Mouse (Mus musculus) embryonic facial prominence, embryonic 10.5 days (tissue): ENCODE results near the gene Cabp2. TPM values are rescaled to one million over a fixed set of nuclear protein-coding genes. Genes with fewer than 3 reads are reported as not detected.

ENCODE experiments used
- DNase-seq: peaks from one replicate; pipeline ENCODE4 v3.0.0-alpha.2; 2017; ENCODE audit warnings: low spot score
- H3K27ac ChIP-seq: fragments of 300-500 bp; sonication (generic); replicated peaks from 2 replicates; pipeline ENCODE4 v1.5.1; 2016; ENCODE audit warnings: mild to moderate bottlenecking
- H3K27me3 ChIP-seq: fragments of 300-500 bp; sonication (generic); replicated peaks from 2 replicates; pipeline ENCODE4 v1.6.1; 2016; ENCODE audit warnings: low read depth, mild to moderate bottlenecking; ENCODE audit not compliant: poor library complexity, severe bottlenecking
- H3K36me3 ChIP-seq: fragments of 300-500 bp; sonication (generic); replicated peaks from 2 replicates; pipeline ENCODE4 v1.6.1; 2016; ENCODE audit warnings: mild to moderate bottlenecking, moderate library complexity
- H3K4me1 ChIP-seq: fragments of 300-500 bp; sonication (generic); 2 replicates; pipeline ENCODE4 v1.6.1; 2016
- H3K4me3 ChIP-seq: fragments of 300-500 bp; sonication (generic); 2 replicates; pipeline ENCODE4 v1.5.1; 2016; ENCODE audit warnings: mild to moderate bottlenecking, moderate library complexity
- H3K9me3 ChIP-seq: fragments of 300-500 bp; sonication (generic); 2 replicates; pipeline ENCODE4 v1.6.1; 2016; ENCODE audit warnings: mild to moderate bottlenecking
- WGBS: fragments of 180-500 bp; shearing (Covaris S2); methylation state at CpG from one replicate; pipeline ENCODE4 v1.1.7; 2016; 5-methylcytosine and 5-hydroxymethylcytosine counted together
- polyA plus RNA-seq: library from polyadenylated mRNA; unstranded; fragments of >200 nt; fragmentation: Nextera tagmentation; extraction: Ambion mirVana; gene quantifications from 2 replicates; pipeline ENCODE4 v1.2.1, GENCODE M21; 2016

The Cabp2 gene
- polyA plus RNA-seq, 1 experiment from 2014 or later = not detected

- DNase-seq = no peak
- Histone ChIP-seq H3K27me3 (no peaks in the 10 kb centered on the region), H3K9me3 (no peaks in the 10 kb centered on the region), H3K4me1 (peaks cover 6% of the 10 kb centered on the region; the same call in 1 of the 2 replicates), H3K4me3 (no peak overlapping the region), H3K27ac (no peak overlapping the region), H3K36me3 (no peaks in the 10 kb centered on the region)
- WGBS = 93% methylated on average over 6 of the region's 6 CpGs
Observed at GRCm38 (mm10) chr19:4071406-4071805, 10.0 kb upstream of the Cabp2 start.

- Histone ChIP-seq H3K36me3 (no peaks in the 10 kb centered on the region), H3K27me3 (no peaks in the 10 kb centered on the region), H3K9me3 (no peaks in the 10 kb centered on the region), H3K4me3 (no peak overlapping the region), H3K4me1 (peaks cover 6% of the 10 kb centered on the region; the same call in 1 of the 2 replicates), H3K27ac (no peak overlapping the region)
- 84% methylated on average over 6 of the region's 6 CpGs for WGBS
- no peak for DNase-seq
Observed at GRCm38 (mm10) chr19:4072706-4073424, 8.5 kb upstream of the Cabp2 start.

- H3K4me3 ChIP-seq = no peak overlapping the region
- H3K9me3 ChIP-seq = no peaks in the 10 kb centered on the region
- H3K27me3 ChIP-seq = no peaks in the 10 kb centered on the region
- peaks cover 3% of the 10 kb centered on the region; the same call in 1 of the 2 replicates for H3K4me1 ChIP-seq
- 81% methylated on average over 1 of the region's 1 CpGs for WGBS
- H3K27ac ChIP-seq = no peak overlapping the region
- H3K36me3 ChIP-seq = no peaks in the 10 kb centered on the region
- no peak for DNase-seq
Observed at GRCm38 (mm10) chr19:4075531-4075930, 5.8 kb upstream of the Cabp2 start.

- no peaks in the 10 kb centered on the region for H3K36me3 ChIP-seq
- no peaks in the 10 kb centered on the region for H3K9me3 ChIP-seq
- WGBS = 87% methylated on average over 1 of the region's 1 CpGs
- H3K27ac ChIP-seq = no peak overlapping the region
- peaks cover 6% of the 10 kb centered on the region for H3K4me1 ChIP-seq
- no peak for DNase-seq
- H3K4me3 ChIP-seq = no peak overlapping the region
- peaks cover 16% of the 10 kb centered on the region for H3K27me3 ChIP-seq
Observed at GRCm38 (mm10) chr19:4079594-4079993, 1.8 kb upstream of the Cabp2 start.

- Histone ChIP-seq H3K9me3 (no peaks in the 10 kb centered on the region), H3K4me3 (no peak overlapping the region), H3K4me1 (peaks cover 6% of the 10 kb centered on the region), H3K36me3 (no peaks in the 10 kb centered on the region), H3K27ac (no peak overlapping the region), H3K27me3 (peaks cover 16% of the 10 kb centered on the region)
- WGBS = 67% methylated on average over 8 of the region's 8 CpGs
- DNase-seq = no peak
Observed at GRCm38 (mm10) chr19:4080511-4081009, 818 bp upstream of the Cabp2 start.

- Histone ChIP-seq H3K9me3 (no peaks in the 10 kb centered on the region), H3K27me3 (peaks cover 16% of the 10 kb centered on the region), H3K27ac (no peak overlapping the region), H3K4me1 (peaks cover 6% of the 10 kb centered on the region), H3K4me3 (no peak overlapping the region), H3K36me3 (no peaks in the 10 kb centered on the region)
- DNase-seq = no peak
- WGBS = 83% methylated on average over 11 of the region's 11 CpGs
Observed at GRCm38 (mm10) chr19:4082219-4082965, 1.0 kb downstream of the Cabp2 start.

GRCm38 (mm10) chr19:4083316-4083715 is 1.9 kb downstream of the Cabp2 start:
- H3K4me3 ChIP-seq = no peak overlapping the region
- 76% methylated on average over 7 of the region's 7 CpGs for WGBS

GRCm38 (mm10) chr19:4083826-4084225 is 2.4 kb downstream of the Cabp2 start:
- H3K27ac ChIP-seq = no peak overlapping the region
- 27% methylated on average over 8 of the region's 8 CpGs for WGBS

More at GRCm38 (mm10) chr19:4083316-4083715, 1.9 kb downstream of the Cabp2 start:
- Histone ChIP-seq H3K27me3 (peaks cover 16% of the 10 kb centered on the region), H3K9me3 (no peaks in the 10 kb centered on the region), H3K27ac (no peak overlapping the region), H3K36me3 (no peaks in the 10 kb centered on the region), H3K4me1 (peaks cover 6% of the 10 kb centered on the region)
- no peak for DNase-seq

GRCm38 (mm10) chr19:4084984-4085383 is 3.6 kb downstream of the Cabp2 start:
- Histone ChIP-seq H3K4me3 (no peak overlapping the region), H3K27me3 (peaks cover 16% of the 10 kb centered on the region), H3K4me1 (peaks cover 6% of the 10 kb centered on the region), H3K9me3 (no peaks in the 10 kb centered on the region), H3K27ac (no peak overlapping the region), H3K36me3 (no peaks in the 10 kb centered on the region)
- no peak for DNase-seq
- WGBS = 90% methylated on average over 1 of the region's 1 CpGs

More at GRCm38 (mm10) chr19:4083826-4084225, 2.4 kb downstream of the Cabp2 start:
- Histone ChIP-seq H3K4me3 (no peak overlapping the region), H3K27me3 (peaks cover 16% of the 10 kb centered on the region), H3K9me3 (no peaks in the 10 kb centered on the region), H3K36me3 (no peaks in the 10 kb centered on the region), H3K4me1 (peaks cover 6% of the 10 kb centered on the region)
- no peak for DNase-seq

- Histone ChIP-seq H3K4me1 (peaks cover 6% of the 10 kb centered on the region), H3K27ac (no peak overlapping the region), H3K9me3 (no peaks in the 10 kb centered on the region), H3K36me3 (no peaks in the 10 kb centered on the region), H3K4me3 (no peak overlapping the region), H3K27me3 (peaks cover 16% of the 10 kb centered on the region)
- DNase-seq = no peak
- 94% methylated on average over 15 of the region's 15 CpGs for WGBS
Observed at GRCm38 (mm10) chr19:4086156-4086555, 4.8 kb downstream of the Cabp2 start.

- Histone ChIP-seq H3K9me3 (no peaks in the 10 kb centered on the region), H3K27ac (no peak overlapping the region), H3K27me3 (peaks cover 16% of the 10 kb centered on the region), H3K4me3 (no peak overlapping the region), H3K36me3 (no peaks in the 10 kb centered on the region), H3K4me1 (peaks cover 6% of the 10 kb centered on the region)
- no peak for DNase-seq
- WGBS = 92% methylated on average over 5 of the region's 5 CpGs
Observed at GRCm38 (mm10) chr19:4087090-4087489, 5.7 kb downstream of the Cabp2 start.

- H3K27me3 ChIP-seq = peaks cover 10% of the 10 kb centered on the region; the same call in 1 of the 2 replicates
- no peak for DNase-seq
- no peak overlapping the region for H3K4me3 ChIP-seq
- H3K27ac ChIP-seq = no peak overlapping the region
- 55% methylated on average over 5 of the region's 5 CpGs for WGBS
- H3K9me3 ChIP-seq = no peaks in the 10 kb centered on the region
- no peaks in the 10 kb centered on the region for H3K36me3 ChIP-seq
- H3K4me1 ChIP-seq = peaks cover 6% of the 10 kb centered on the region
Observed at GRCm38 (mm10) chr19:4088146-4088545, 6.8 kb downstream of the Cabp2 start.
